Mouse (Mus musculus): Measurements from ENCODE around the gene Hba-a1.
"Not testable (repeated sequence)": the region's sequence is repeated elsewhere in the genome, so short reads cannot be mapped to it uniquely, and the experiment has no call there.

Hba-a1 gene

GRCm38 (mm10) chr11:32283091-32283777 is at the start of gene Hba-a1:
Gene Hba-a1 (plus strand): TSS chr11:32283511.
- not testable (repeated sequence) for DNase-seq (ENCODE audit: low spot score)

- no peak for DNase-seq (ENCODE audit: low spot score)
Observed at GRCm38 (mm10) chr11:32233895-32234294, 49.4 kb upstream of the Hba-a1 start.

GRCm38 (mm10) chr11:32234816-32235485 is 48.4 kb upstream of the Hba-a1 start:
- no peak for DNase-seq (ENCODE audit: low spot score)

GRCm38 (mm10) chr11:32235646-32236045 is 47.7 kb upstream of the Hba-a1 start:
- peak; percentile 78 for DNase-seq (ENCODE audit: low spot score)

- DNase-seq (ENCODE audit: low spot score): no peak
Observed at GRCm38 (mm10) chr11:32236132-32236531, 47.2 kb upstream of the Hba-a1 start.

- DNase-seq (ENCODE audit: low spot score): no peak
Observed at GRCm38 (mm10) chr11:32236712-32237410, 46.5 kb upstream of the Hba-a1 start.

GRCm38 (mm10) chr11:32237411-32237795 is 45.9 kb upstream of the Hba-a1 start:
- DNase-seq (ENCODE audit: low spot score): no peak

GRCm38 (mm10) chr11:32238093-32238860 is 45.0 kb upstream of the Hba-a1 start:
- no peak for DNase-seq (ENCODE audit: low spot score)

- DNase-seq (ENCODE audit: low spot score): no peak
Observed at GRCm38 (mm10) chr11:32241391-32241790, 41.9 kb upstream of the Hba-a1 start.

- no peak for DNase-seq (ENCODE audit: low spot score)
Observed at GRCm38 (mm10) chr11:32242209-32242608, 41.1 kb upstream of the Hba-a1 start.

GRCm38 (mm10) chr11:32243205-32243955 is 39.9 kb upstream of the Hba-a1 start:
- DNase-seq (ENCODE audit: low spot score): no peak

- no peak for DNase-seq (ENCODE audit: low spot score)
Observed at GRCm38 (mm10) chr11:32244064-32244463, 39.2 kb upstream of the Hba-a1 start.

GRCm38 (mm10) chr11:32244617-32245016 is 38.7 kb upstream of the Hba-a1 start:
- DNase-seq (ENCODE audit: low spot score): no peak

- no peak for DNase-seq (ENCODE audit: low spot score)
Observed at GRCm38 (mm10) chr11:32245614-32246013, 37.7 kb upstream of the Hba-a1 start.

- no peak for DNase-seq (ENCODE audit: low spot score)
Observed at GRCm38 (mm10) chr11:32247068-32247467, 36.2 kb upstream of the Hba-a1 start.

GRCm38 (mm10) chr11:32248350-32248749 is 35.0 kb upstream of the Hba-a1 start:
- DNase-seq (ENCODE audit: low spot score): no peak

- no peak for DNase-seq (ENCODE audit: low spot score)
Observed at GRCm38 (mm10) chr11:32250880-32251763, 32.2 kb upstream of the Hba-a1 start.

- DNase-seq (ENCODE audit: low spot score): no peak
Observed at GRCm38 (mm10) chr11:32253121-32253520, 30.2 kb upstream of the Hba-a1 start.

GRCm38 (mm10) chr11:32256146-32256545 is 27.2 kb upstream of the Hba-a1 start:
- DNase-seq (ENCODE audit: low spot score): no peak

- DNase-seq (ENCODE audit: low spot score): no peak
Observed at GRCm38 (mm10) chr11:32256566-32256965, 26.7 kb upstream of the Hba-a1 start.

All from testis, postnatal 14 days (tissue).